Mouse (Mus musculus): Measurements from ENCODE around the gene Xcr1.

The Xcr1 gene

GRCm38 (mm10) chr9:123861929-123862328 is at the start of gene Xcr1:
TSS of gene Xcr1 (minus strand) at chr9:123862029.
- DNase-seq (ENCODE audit: low spot score in 2 of 2), result no peak

GRCm38 (mm10) chr9:123872049-123872448 is 10.2 kb upstream of the Xcr1 start:
- no peak for DNase-seq (ENCODE audit: low spot score in 2 of 2)

GRCm38 (mm10) chr9:123869167-123869784 is 7.4 kb upstream of the Xcr1 start:
- DNase-seq (ENCODE audit: low spot score in 2 of 2), result no peak

GRCm38 (mm10) chr9:123863641-123864040 is 1.8 kb upstream of the Xcr1 start:
- no peak for DNase-seq (ENCODE audit: low spot score in 2 of 2)

- DNase-seq (ENCODE audit: low spot score in 2 of 2), result no peak
Measured at GRCm38 (mm10) chr9:123862895-123863616, 1.2 kb upstream of the Xcr1 start.

GRCm38 (mm10) chr9:123856836-123857235 is 5.0 kb downstream of the Xcr1 start:
- no peak for DNase-seq (ENCODE audit: low spot score in 2 of 2)

GRCm38 (mm10) chr9:123852449-123853390 is 9.1 kb downstream of the Xcr1 start:
- DNase-seq (ENCODE audit: low spot score in 2 of 2), result no peak

- DNase-seq (ENCODE audit: low spot score in 2 of 2), result peak; percentile 87 to 93
Measured at GRCm38 (mm10) chr9:123851713-123852448, 9.9 kb downstream of the Xcr1 start, which contains the start of gene Fyco1. TSS of gene Fyco1 (minus strand) at chr9:123851899.

GRCm38 (mm10) chr9:123851062-123851712 is 10.6 kb downstream of the Xcr1 start:
- no peak for DNase-seq (ENCODE audit: low spot score in 2 of 2)

- DNase-seq (ENCODE audit: low spot score in 2 of 2), result no peak
Measured at GRCm38 (mm10) chr9:123850705-123851061, 11.1 kb downstream of the Xcr1 start.

- no peak for DNase-seq (ENCODE audit: low spot score in 2 of 2)
Measured at GRCm38 (mm10) chr9:123849976-123850695, 11.7 kb downstream of the Xcr1 start.

- no peak for DNase-seq (ENCODE audit: low spot score in 2 of 2)
Measured at GRCm38 (mm10) chr9:123846490-123846889, 15.3 kb downstream of the Xcr1 start.

GRCm38 (mm10) chr9:123845120-123845519 is 16.7 kb downstream of the Xcr1 start:
- DNase-seq (ENCODE audit: low spot score in 2 of 2), result no peak

GRCm38 (mm10) chr9:123844468-123844867 is 17.4 kb downstream of the Xcr1 start:
- no peak for DNase-seq (ENCODE audit: low spot score in 2 of 2)

- DNase-seq (ENCODE audit: low spot score in 2 of 2), result no peak
Measured at GRCm38 (mm10) chr9:123840243-123840642, 21.6 kb downstream of the Xcr1 start.

- DNase-seq (ENCODE audit: low spot score in 2 of 2), result no peak
Measured at GRCm38 (mm10) chr9:123835851-123836250, 26.0 kb downstream of the Xcr1 start.

GRCm38 (mm10) chr9:123828916-123829315 is 32.9 kb downstream of the Xcr1 start:
- DNase-seq (ENCODE audit: low spot score in 2 of 2), result no peak

GRCm38 (mm10) chr9:123826631-123827030 is 35.2 kb downstream of the Xcr1 start:
- no peak for DNase-seq (ENCODE audit: low spot score in 2 of 2)

GRCm38 (mm10) chr9:123818601-123819000 is 43.2 kb downstream of the Xcr1 start:
- DNase-seq (ENCODE audit: low spot score in 2 of 2), result no peak

- no peak for DNase-seq (ENCODE audit: low spot score in 2 of 2)
Measured at GRCm38 (mm10) chr9:123815996-123816395, 45.8 kb downstream of the Xcr1 start.

Measured in frontal cortex, postnatal 25 days (tissue).